Mouse (Mus musculus) ovary, adult 18-20 months (tissue): ENCODE data around the gene Lipi.
A peak's percentile ranks its signal among the peaks of the same experiment; 100 is the strongest.

Source experiments
- DNase-seq: peaks from one replicate; pipeline ENCODE4 v3.0.0; 2022; ENCODE audit warnings: low spot score, mixed read lengths

The Lipi gene

DNA sequence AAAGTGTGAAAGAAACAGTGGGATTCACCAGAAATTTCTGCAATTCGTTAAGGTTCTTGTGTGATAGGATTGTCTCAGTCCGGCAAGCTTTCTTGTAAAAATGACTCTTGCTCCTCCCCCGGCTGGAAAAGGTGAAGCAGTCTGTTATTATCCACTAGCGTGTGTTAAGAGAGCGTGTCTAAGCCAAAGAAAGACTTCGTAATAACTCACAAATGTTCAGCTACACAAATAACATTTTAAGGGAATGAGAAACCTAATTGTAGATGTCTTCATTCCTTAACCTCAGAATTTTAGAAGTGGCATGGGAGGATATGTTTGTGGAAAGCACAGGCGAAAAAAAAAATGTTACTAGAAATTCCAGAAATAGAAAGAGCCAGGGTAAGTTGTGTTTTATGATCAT lies at the start of gene Lipi:
Lipi (minus strand) TSS at position 101 of the 400 bp plus-strand sequence.
- no peak for DNase-seq

DNA sequence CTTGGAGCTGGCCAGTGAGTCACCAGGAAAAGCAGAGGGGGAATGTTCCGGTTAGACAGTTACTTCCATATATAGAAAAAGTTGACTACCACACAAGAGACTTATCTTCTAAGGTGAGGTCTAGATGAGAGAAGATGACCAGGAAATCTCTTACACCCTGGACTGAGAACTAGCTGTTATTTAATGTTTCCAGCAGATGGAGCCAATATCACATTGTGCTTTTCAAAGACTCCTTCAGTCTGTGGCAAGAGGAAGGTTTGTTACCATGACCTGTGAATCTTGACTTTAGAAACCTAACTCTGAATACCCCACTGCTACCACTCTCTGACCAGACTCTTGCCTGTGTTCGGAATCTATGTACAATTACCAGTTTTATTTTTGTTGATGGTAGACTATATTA lies 42.0 kb upstream of the Lipi start:
- DNase-seq: no peak

DNA sequence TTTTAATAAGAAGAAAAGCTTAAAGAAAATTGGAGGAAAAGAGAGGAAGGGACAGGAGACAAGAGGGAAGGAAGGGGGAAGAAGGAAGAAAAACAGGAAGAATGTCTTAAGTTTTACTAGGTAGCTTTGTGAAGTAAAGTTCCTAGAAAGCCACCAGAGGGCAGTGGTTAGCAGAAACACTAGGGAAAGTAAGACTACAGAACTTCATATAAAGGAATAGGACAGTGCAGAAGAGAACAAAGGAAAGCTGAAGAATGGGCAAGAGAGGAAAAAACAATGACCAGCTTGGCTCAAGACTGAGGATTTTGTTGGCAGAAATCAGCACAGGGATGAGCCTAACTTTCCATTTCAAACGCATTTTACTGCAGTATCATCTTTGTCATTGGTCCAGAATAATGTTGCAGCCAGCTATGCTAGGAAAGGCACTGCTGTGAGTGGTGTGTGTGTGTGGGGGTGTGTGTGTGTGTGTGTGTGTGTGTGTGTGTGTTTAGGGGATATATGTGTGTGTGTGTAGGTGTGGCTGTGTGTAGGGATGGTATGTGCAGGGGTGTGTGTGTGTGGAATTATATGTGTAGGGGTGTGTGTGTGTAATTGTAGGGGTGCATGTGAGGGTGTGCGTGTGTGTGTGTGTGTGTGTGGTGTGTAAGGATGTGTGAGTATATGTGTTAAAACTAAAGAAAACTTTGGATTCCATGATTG lies 31.9 kb upstream of the Lipi start:
- no peak for DNase-seq

DNA sequence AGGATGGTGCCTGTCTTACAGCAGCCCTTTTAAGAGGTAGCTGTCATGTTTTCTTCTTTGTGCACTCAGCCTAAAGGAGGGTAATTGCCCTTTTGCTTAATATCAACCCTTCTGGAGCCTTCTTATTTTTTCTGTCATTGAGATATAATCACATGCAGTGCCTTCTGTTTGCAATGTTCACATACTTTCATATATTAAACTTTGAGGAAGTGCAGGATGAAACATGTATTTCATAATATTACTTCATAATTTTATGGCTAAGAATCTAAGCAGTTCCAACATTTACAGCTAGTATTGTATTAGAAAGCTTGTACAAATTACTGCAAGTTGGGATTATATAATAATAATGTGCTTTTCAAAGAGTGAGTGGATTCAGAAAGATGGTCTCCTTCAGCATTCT lies 26.7 kb upstream of the Lipi start:
- no peak for DNase-seq

DNA sequence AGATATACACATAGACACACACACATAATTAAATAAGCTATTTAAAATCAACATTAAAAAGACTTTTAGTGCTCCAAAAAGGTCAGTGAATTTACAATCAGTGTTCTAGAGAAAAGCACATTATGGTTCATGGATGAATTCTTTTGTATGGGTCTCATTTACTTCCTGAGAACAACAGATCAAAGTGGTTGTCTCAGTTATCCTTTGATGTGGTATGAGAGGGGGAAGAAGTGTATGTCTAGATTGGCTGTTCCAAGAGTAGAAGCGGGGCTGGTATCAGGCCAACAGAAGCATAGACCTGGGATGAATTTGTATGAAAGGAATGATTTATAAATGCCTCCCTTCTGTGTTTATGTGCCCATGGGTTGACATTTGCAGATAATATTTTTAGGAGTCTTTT lies 20.6 kb upstream of the Lipi start:
- DNase-seq: no peak

DNA sequence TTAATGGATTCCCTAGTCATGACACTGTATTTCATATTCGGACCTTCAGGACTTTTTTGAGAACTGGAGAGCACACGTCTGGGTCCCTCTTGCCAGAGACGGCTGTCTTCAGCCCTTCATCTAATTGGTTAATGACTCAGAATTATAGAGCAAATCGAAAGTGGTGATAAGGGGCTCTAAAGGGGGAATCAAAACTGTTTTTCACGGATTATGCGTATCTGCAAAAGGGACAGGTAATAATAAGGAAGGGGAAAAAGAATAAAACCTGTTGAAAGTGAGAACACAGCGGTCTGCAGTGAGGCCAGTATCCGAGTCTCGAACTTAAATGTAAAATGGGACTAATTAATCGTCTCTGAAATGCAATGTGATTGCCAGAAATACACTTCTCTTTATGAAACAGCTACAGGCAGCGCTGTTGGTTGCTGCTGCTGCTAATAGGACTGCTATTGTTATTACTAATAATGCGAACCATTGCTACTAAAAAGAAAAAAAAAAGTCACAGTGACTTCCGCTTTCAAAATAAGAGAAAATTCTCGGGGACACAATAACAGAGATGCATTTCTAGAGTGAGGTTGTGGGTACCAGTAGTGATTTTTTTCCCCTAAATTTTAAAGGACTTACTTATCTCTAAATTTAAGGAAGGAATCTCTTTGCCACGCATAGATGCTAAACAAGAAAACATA lies 7.8 kb upstream of the Lipi start:
- DNase-seq: no peak

DNA sequence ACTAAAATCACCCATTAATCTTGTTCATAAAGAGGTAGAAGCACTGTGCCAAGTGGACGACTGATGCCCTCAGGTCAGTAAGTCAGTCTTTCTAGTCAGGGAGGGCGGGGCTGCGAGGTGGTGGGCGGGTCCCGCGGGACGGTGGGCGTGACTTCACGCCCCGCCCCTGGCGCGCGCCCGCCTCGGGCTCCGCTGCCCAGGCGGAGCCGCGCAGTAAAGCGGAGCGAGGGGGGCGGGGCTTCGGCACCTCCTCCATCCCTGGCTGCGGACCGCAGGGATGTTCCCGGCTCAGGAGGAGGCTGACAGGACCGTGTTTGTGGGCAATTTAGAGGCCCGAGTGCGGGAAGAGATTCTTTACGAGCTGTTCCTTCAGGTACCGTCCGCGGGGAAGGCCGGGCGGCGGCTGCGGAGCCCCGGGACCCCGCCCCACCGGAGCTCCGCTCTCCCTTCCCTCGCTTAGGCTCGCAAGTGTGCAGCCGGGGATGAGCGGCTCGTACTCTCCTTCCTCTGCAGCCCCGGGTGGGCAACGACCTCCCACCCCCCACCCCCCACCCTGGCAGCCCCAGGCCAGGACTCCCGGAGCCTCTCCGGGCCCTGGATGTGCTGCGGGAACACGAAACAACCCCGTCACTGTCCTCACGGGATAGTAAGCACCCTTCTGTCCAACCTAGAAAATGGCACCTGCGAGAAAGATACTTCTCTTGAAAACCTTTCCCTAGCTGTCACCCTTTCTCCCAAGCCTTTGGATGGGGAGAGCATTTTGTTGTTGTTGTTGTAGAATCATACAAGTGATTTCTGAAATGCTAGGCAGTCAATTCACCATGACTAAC lies 7.0 kb upstream of the Lipi start, which contains the start of gene Rbm11:
Rbm11 (plus strand) TSS at position 174 of the 830 bp plus-strand sequence.
- DNase-seq: peak; percentile 64

DNA sequence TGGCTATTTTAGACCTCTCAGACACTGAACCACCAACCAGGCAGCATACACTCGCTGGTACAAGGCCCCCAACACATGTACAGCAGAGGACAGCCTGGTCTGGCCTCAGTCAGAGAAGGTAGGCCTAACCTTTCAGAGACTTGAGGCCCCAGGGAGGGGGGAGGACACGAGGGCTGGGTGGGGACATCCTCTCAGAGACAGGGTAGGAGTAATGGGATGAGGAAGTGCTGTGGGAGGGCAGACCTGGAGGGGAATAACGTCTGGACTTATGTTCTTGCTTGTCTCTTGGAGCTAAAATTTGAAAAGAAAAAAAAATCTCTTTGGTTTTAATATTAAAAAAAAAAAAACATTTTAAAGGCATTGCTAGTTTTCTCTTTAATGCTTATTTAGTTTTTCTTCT lies 605 bp upstream of the Lipi start:
- DNase-seq: no peak

DNA sequence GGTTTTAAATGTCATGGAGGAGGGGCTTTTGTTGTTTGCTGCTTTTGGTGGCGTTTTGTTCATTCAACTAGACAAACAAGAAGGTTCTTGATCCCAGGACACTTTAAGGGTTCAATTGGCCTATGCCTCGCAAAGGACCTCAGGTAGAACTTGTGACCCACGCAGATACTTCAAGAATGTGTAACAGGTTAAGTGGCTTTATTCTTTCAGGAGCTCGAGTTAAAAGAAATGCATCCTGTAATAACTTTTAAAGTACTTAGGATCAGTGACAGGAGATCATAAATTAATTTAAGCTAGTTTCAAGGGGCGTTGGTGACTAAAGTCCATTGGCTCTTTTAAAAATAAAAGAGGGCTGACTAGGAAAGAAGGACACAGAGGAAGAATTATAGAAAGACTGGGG lies 3.6 kb downstream of the Lipi start:
- no peak for DNase-seq

DNA sequence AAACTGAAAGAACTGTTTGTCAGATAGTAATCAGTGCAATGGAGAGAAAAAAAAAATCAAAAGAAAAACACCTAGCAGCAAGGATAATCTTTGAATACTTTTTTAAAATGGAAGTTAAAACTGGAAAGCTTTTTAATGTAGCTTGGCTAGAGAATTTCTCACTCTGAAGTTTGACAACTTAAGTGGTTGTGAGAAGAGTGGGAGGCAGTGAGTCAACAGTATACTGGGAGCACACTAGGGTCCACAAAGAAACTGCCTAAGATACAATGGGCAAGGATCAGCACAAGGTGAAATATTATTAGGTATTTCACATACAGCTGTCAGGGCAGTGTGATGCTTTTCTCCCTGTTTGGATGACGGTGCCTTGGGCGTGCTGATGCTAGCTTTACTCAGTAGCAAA lies 23.0 kb downstream of the Lipi start:
- no peak for DNase-seq

DNA sequence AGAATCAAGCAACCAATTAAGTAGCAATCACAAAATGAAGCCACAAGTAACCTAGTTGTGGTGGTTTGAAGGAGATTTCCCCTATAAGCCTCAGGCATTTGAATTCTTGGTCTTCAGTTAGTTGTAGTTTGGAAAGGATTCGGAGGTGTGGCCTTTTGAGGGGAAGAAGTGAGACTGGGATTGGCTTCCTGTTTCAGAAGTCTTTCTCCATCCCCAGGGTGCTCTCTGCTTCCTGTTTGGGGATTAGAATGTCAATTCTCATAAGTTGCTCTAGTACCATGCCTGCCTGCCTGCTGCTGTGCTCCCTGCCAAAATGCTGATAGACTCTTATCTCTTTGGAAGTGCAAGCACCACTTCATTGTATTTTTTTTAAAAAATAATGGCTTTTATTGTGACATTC lies 40.6 kb downstream of the Lipi start:
- no peak for DNase-seq

DNA sequence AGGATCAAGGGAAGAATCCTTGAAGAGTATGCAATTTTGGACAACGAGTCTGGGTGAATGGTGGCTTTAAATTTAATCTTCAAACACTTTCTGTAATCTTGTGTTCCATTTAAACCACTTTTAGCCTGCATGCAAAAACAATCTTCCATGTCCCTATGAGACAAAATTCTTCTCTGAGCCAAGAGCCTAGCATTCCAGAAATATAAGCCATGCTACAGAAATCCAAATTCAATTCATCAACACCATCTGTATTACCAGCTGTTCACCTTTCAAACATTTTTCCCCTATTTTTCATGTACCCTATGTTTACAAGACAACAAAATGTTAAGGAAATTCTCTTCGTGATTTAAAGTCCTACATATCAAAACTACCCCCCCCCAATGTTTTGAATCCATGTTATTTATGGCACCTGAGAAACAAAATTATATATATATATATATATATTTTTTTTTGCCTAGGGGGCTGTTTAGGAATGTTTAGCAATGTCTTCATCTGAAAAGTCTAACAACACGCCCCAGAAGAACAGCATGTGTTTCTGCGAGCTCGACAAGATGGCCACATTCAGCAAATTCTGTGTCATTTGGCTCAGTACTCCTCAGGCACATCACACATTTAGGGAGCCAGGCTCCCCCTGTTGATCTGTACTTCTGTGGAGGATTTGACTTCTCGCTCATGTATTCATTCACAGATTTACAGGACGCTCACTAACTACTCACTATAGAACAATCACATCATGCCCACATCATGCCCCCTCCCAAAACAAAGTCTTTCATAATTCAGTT lies 47.9 kb downstream of the Lipi start:
- DNase-seq: no peak

DNA sequence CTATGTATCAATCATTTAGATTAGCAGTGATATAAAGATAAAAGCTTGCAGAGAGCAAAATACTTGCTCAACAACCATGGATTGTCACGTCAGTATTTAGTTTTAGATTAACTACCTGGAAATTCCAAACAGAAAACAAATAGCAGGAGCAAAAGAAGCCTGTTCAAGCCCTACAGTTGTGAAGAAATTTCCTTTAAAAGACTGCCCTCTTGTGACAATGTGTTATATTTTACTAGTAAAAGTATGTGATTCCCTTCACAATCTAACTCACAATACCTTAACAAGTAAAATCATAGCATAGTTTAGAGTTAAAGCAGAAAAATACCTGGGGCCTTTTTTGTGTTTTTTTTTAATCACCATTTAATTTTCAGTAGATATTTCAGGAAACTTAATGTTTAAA lies 54.2 kb downstream of the Lipi start:
- DNase-seq: no peak

DNA sequence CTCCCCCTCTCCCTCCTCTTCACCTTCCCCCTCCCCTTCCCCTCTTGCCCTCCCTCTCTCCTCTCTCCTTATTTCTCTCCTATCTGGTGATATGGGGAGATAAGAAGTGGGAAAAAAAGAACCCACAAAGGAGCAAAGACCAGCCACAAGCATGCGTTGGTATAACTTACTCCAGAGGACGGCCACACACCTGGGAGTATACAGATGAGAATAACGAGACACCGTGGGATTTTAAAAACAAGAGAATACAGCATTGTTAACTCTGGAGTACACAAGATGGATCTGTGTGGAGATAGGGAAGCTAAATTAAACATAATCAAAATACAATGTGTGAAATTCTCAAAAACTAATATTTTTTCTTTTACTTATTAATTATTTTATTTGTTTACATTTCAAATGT lies 89.3 kb downstream of the Lipi start:
- no peak for DNase-seq
